Mouse (Mus musculus) cortical plate, adult 2 months (tissue): ENCODE results near the gene Guca1a. TPM values are rescaled to one million over a fixed set of nuclear protein-coding genes. Genes with fewer than 3 reads are reported as not detected.

Experiments
- H3K27ac ChIP-seq: fragments of 200-500 bp; 2 replicates; pipeline ENCODE4 v1.5.1; 2012; ENCODE audit warnings: low read length, control low read depth, inconsistent platforms; ENCODE audit not compliant: insufficient read depth
- H3K4me1 ChIP-seq: fragments of 200-500 bp; 2 replicates; pipeline ENCODE4 v1.6.1; 2011; ENCODE audit warnings: low read length; ENCODE audit not compliant: control insufficient read depth, insufficient read depth
- H3K4me3 ChIP-seq: fragments of 200-500 bp; 2 replicates; pipeline ENCODE4 v1.5.1; 2011; ENCODE audit warnings: mild to moderate bottlenecking, low read length, control low read depth; ENCODE audit not compliant: insufficient read depth
- CTCF ChIP-seq: fragments of 200-500 bp; IDR thresholded peaks from 2 replicates; pipeline ENCODE4 v1.5.1; 2011; ENCODE audit warnings: mild to moderate bottlenecking, control low read depth, low read length; ENCODE audit not compliant: insufficient read depth; ENCODE audit errors: extremely low read depth
- POLR2A ChIP-seq: fragments of 200-500 bp; IDR thresholded peaks from 2 replicates; pipeline ENCODE4 v1.6.1; 2011; ENCODE audit warnings: mild to moderate bottlenecking, low read length, control low read depth; ENCODE audit not compliant: insufficient read depth; ENCODE audit errors: extremely low read depth
- polyA plus RNA-seq: library from polyadenylated mRNA; depleted of rRNA; stranded (reverse); fragments of >200 nt; gene quantifications from 2 replicates; pipeline ENCODE4 v1.2.3, GENCODE M21; 2012

Gene Guca1a
- polyA plus RNA-seq, 1 experiment = 0.21 TPM

GRCm38 (mm10) chr17:47385145-47385544 is 15.2 kb downstream of the Guca1a start, which contains the start of gene Guca1b:
Gene Guca1b (plus strand): TSS chr17:47385393.
- no peaks in the 10 kb centered on the region for H3K4me1 ChIP-seq
- TF ChIP-seq POLR2A (no peak), CTCF (no peak)
- no peak within 1 kb of the TSS for H3K27ac ChIP-seq
- no peak within 1 kb of the TSS for H3K4me3 ChIP-seq

GRCm38 (mm10) chr17:47384064-47384463 is 16.3 kb downstream of the Guca1a start:
- Histone ChIP-seq H3K4me3 (no peak overlapping the region), H3K4me1 (no peaks in the 10 kb centered on the region), H3K27ac (no peak overlapping the region)
- TF ChIP-seq CTCF (no peak), POLR2A (no peak)

- no peak overlapping the region for H3K27ac ChIP-seq
- TF ChIP-seq POLR2A = no peak
- no peak for TF ChIP-seq CTCF
- H3K4me3 ChIP-seq = no peak overlapping the region
- H3K4me1 ChIP-seq = no peaks in the 10 kb centered on the region
Measured at GRCm38 (mm10) chr17:47383266-47383665, 17.1 kb downstream of the Guca1a start.

DNA sequence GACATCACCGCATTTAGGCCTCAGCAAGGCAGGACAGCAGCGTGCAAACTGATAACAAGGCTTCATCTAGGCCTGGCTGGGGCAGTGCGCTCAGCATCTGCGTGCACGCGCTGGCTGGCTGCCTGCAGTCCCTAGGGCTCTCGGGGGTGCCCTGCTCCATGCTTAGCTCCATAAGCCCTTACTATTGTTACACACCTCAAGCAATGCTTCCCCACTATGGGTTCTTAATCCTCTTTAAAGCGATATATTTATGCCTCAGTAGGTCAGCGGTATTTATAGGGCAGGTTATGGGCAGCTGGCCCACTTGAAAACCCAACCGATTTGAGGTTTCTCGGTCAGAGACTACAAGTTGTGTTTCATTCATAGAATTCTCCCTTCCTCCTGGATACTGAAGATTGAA is 18.5 kb downstream of the Guca1a start:
- Histone ChIP-seq H3K4me3 (no peak overlapping the region), H3K27ac (no peak overlapping the region), H3K4me1 (no peaks in the 10 kb centered on the region)
- TF ChIP-seq CTCF (no peak), POLR2A (no peak)

DNA sequence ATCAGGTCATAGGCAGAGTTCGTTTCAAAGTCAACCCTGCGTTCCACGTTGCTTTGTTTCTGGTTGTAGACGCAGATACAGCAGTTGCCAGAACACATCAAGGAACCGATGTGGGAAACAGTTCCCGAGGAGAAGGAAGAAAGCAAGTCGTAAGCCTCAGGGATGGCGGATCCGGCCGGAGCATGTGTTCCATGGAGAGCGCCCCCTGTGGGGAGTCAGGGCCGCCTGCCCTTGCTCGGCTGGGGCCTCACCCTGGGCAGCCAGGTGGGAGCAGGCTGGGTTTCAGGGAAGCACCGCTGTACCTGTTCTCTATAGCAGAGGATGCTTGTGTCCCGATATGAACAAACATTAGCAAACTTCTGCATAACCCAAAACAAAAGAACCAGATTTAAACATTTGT is 22.3 kb downstream of the Guca1a start:
- Histone ChIP-seq H3K27ac (no peak overlapping the region), H3K4me1 (no peaks in the 10 kb centered on the region), H3K4me3 (no peak overlapping the region)
- no peak for TF ChIP-seq CTCF
- no peak for TF ChIP-seq POLR2A

DNA sequence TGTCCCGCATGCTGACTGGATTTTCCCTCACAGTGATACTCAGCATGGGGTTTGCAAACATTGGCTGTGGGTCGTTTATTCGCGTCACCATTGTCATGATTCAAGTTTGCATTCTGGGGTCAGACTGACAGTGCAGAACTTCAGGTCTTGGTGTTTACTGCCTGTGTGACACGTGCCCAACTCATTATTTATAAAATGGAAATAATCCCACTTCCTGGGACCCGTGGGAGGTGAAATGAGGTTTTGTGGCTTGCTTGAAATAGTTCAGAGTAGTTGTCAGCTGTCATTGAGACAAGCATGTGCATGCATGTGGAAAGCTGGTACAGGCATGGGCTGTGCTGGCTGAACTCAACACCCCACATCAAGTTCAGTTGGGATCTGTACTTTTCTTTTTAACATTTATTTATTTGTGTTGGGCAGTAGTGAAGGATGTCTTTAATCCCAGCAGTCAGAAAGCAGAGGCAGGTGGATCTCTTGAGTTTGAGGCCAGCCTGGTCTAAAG is 23.6 kb downstream of the Guca1a start:
- H3K27ac ChIP-seq = no peak overlapping the region
- TF ChIP-seq POLR2A (no peak), CTCF (no peak)
- H3K4me1 ChIP-seq = no peaks in the 10 kb centered on the region
- H3K4me3 ChIP-seq = no peak overlapping the region

DNA sequence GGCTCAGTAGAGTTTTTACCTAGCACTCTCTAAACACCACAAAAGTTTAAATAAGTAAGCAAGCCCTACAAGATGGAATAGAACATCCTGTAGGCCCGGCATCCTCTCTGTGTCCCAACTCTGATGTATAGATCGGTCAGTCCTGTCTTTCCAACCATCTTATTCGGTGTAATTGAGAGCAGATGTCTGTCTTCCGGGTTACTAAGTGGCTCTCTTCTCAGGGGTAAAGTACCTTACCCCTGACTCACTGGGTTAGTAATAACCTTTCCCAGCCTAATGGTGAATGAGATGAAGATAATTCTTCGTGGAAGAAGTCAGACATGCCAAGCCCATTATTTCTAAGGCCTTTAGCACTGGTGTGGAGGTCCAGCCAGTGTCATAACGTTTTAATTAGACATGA is 26.4 kb downstream of the Guca1a start:
- Histone ChIP-seq H3K4me1 (no peaks in the 10 kb centered on the region; the same call in 1 of the 2 replicates), H3K27ac (no peak overlapping the region), H3K4me3 (no peak overlapping the region)
- no peak for TF ChIP-seq CTCF
- TF ChIP-seq POLR2A = no peak

DNA sequence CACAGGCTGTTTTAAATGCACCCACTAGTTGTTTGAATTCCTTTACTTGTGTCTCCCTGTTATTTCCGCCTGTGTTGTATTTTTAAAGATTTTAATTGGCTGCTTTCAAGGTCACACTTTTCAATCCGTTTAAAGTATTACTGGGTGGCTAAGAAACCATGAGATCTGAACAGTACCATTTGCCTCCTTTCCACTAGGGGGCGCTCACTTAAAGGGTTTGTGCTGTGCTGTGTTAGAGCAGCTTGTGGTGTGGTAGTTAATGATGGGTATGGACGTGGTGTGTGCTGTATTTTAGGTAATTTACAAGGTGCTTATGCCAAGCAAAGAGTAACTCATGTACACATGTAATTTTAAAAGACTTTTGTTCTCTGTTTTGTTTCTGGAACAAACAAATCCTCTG is 28.9 kb downstream of the Guca1a start:
- Histone ChIP-seq H3K27ac (no peak overlapping the region), H3K4me1 (no peaks in the 10 kb centered on the region; the same call in 1 of the 2 replicates), H3K4me3 (no peak overlapping the region)
- TF ChIP-seq CTCF (peak; percentile 71), POLR2A (no peak)

- H3K4me3 ChIP-seq = peak overlapping the region; percentile 71
- H3K27ac ChIP-seq = no peak overlapping the region
- no peaks in the 10 kb centered on the region; the same call in 1 of the 2 replicates for H3K4me1 ChIP-seq
- no peak for TF ChIP-seq POLR2A
- TF ChIP-seq CTCF = no peak
Measured at GRCm38 (mm10) chr17:47369087-47369443, 31.3 kb downstream of the Guca1a start.

- peak within 1 kb of the TSS; percentile 71 for H3K4me3 ChIP-seq
- TF ChIP-seq CTCF (no peak), POLR2A (peak; percentile 68; the same call in 1 of the 2 replicates)
- no peaks in the 10 kb centered on the region; the same call in 1 of the 2 replicates for H3K4me1 ChIP-seq
- no peak within 1 kb of the TSS for H3K27ac ChIP-seq
Measured at GRCm38 (mm10) chr17:47368401-47369086, 31.8 kb downstream of the Guca1a start, which contains the start of gene Mrps10. Gene Mrps10 (plus strand): TSS chr17:47368887.

DNA sequence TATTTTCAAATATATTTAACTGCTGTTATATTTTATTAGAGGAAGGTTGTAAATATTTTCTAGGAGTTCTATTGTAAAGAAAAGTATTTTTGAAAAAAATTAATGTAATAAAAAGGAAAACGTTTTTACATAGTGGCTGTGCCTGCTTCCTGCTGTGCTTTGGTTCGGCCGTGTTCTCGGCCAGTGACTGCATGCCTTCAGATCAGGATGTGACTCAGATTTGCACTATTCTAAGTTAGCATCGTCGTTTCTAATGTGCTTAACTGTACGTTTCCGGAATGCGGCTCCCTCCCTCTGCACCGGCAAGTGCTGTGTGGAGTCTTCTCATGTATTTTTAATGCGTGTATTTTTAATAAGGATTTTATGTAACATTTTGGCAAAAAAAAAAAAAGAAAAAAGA is 39.0 kb downstream of the Guca1a start:
- no peak overlapping the region for H3K4me3 ChIP-seq
- no peaks in the 10 kb centered on the region for H3K4me1 ChIP-seq
- no peak overlapping the region for H3K27ac ChIP-seq
- no peak for TF ChIP-seq CTCF
- TF ChIP-seq POLR2A = no peak
